Mouse (Mus musculus): ENCODE measurements around the gene Tecpr2.

GRCm38 (mm10) chr12:110854786-110855737 lies 34.0 kb upstream of the Tecpr2 start:
- TF ChIP-seq CTCF (IDR thresholded peaks at IDR 0.05; ENCODE audit: borderline replicate concordance, insufficient read depth, low read length) (no peak), POLR2A (IDR thresholded peaks at IDR 0.05; ENCODE audit: low read depth, low read length) (no peak)

Data from embryonic fibroblast, embryonic 13.5 days (primary cell).